ENCODE assay signal across 15 mouse cellular contexts in genomic region chr6:23777641-23778040, GRCm38 (mm10).
A peak's percentile ranks its signal among the peaks of the same experiment; 100 is the strongest.
DNase-seq lines count a peak whose midpoint lies in the region; ATAC-seq lines count a peak whose summit lies in the region.
"Had no signal": no experiment of that assay in that cellular context is flagged by ENCODE, and none has a peak within 500 bp of the region (broad histone marks: within the 10 kb centered on the region; RNA-seq: fewer than 3 reads in every experiment).

No protein-coding gene starts in this region.

- peak; percentile 23; the same call in 1 of the 2 replicates for ATAC-seq in lung, embryonic 16.5 days (ENCODE audit: low read depth)
- no peak for ATAC-seq in neural tube, embryonic 15.5 days (ENCODE audit: low FRiP score)

- H3K27me3 ChIP-seq in lung, embryonic 16.5 days (ENCODE audit: control insufficient read depth, insufficient read depth, low read depth, low read length): no peaks in the 10 kb centered on the region
- no peaks in the 10 kb centered on the region for H3K27me3 ChIP-seq in neural tube, embryonic 15.5 days (replicated peaks)
- H3K27me3 ChIP-seq: neural tube, embryonic 13.5 days had no signal

- 11% methylated on average over 1 of the region's 1 CpGs for whole genome bisulfite sequencing in lung, embryonic 16.5 days
- WGBS in neural tube, embryonic 15.5 days: 62% methylated on average over 1 of the region's 1 CpGs

- H3K9ac ChIP-seq in lung, embryonic 16.5 days (ENCODE audit: low read length): no peak overlapping the region
- no peak overlapping the region for H3K9ac ChIP-seq in neural tube, embryonic 15.5 days (replicated peaks)
- H3K9ac ChIP-seq: liver, embryonic 14.5 days; neural tube, embryonic 13.5 days had no signal

- H3K36me3 ChIP-seq in lung, embryonic 16.5 days (ENCODE audit: control insufficient read depth, insufficient read depth, low read length): no peaks in the 10 kb centered on the region
- no peaks in the 10 kb centered on the region for H3K36me3 ChIP-seq in neural tube, embryonic 15.5 days
- H3K36me3 ChIP-seq: neural tube, embryonic 13.5 days had no signal

- no peak overlapping the region for H3K4me2 ChIP-seq in lung, embryonic 16.5 days (ENCODE audit: low read depth, low read length)
- H3K4me2 ChIP-seq in neural tube, embryonic 15.5 days: no peak overlapping the region
- H3K4me2 ChIP-seq: midbrain, embryonic 11.5 days; neural tube, embryonic 13.5 days had no signal

- DNase-seq in kidney, postnatal 25 days: peak; percentile 14 to 35
- no peak for DNase-seq in kidney, postnatal 4 days
- peak; percentile 7 for DNase-seq in R1 (ENCODE audit: low read depth, low spot score)
- DNase-seq in cerebellum, adult 11-12 months: peak; percentile 38
- DNase-seq in urinary bladder, postnatal 25 days (ENCODE audit: low spot score): no peak
- DNase-seq: adrenal gland, postnatal 36 days; embryo, embryonic 11 days; heart, adult 11 months; heart, postnatal 36 days; right cerebral cortex, adult 18-20 months had no signal

- no peak overlapping the region for H3K27ac ChIP-seq in lung, embryonic 16.5 days (ENCODE audit: low read length)
- H3K27ac ChIP-seq in neural tube, embryonic 15.5 days (replicated peaks): no peak overlapping the region
- H3K27ac ChIP-seq: liver, embryonic 14.5 days; neural tube, embryonic 13.5 days had no signal

- H3K9me3 ChIP-seq in lung, embryonic 16.5 days (ENCODE audit: control insufficient read depth, low read length): no peaks in the 10 kb centered on the region
- H3K9me3 ChIP-seq in neural tube, embryonic 15.5 days (replicated peaks): no peaks in the 10 kb centered on the region
- H3K9me3 ChIP-seq: neural tube, embryonic 13.5 days had no signal

- no peaks in the 10 kb centered on the region for H3K4me1 ChIP-seq in lung, embryonic 16.5 days (replicated peaks; ENCODE audit: control insufficient read depth, insufficient read depth, low read length)
- no peaks in the 10 kb centered on the region for H3K4me1 ChIP-seq in neural tube, embryonic 15.5 days
- H3K4me1 ChIP-seq: neural tube, embryonic 13.5 days had no signal

- no peak overlapping the region for H3K4me3 ChIP-seq in lung, embryonic 16.5 days (ENCODE audit: low read length)
- H3K4me3 ChIP-seq in neural tube, embryonic 15.5 days (replicated peaks): no peak overlapping the region
- H3K4me3 ChIP-seq: neural tube, embryonic 13.5 days had no signal

Comparison
In these comparisons a context has a peak if more than half of its experiments do, and no peak if none do; other contexts are left out.
1. DNase-seq: peak in kidney, postnatal 25 days (2 of 2), R1 (single experiment) and cerebellum, adult 11-12 months (single experiment); none in kidney, postnatal 4 days (0 of 2) and urinary bladder, postnatal 25 days (single experiment).